Mouse (Mus musculus) hindbrain, embryonic 14.5 days (tissue): ENCODE results near the gene Rasa2. TPM values are rescaled to one million over a fixed set of nuclear protein-coding genes. Genes with fewer than 3 reads are reported as not detected.
"Not testable (repeated sequence)": the region's sequence is repeated elsewhere in the genome, so short reads cannot be mapped to it uniquely, and the experiment has no call there.

Experiments
- ATAC-seq: fragments of 200-750 bp; cut with Nextera tagmentation; 2 replicates; pipeline ENCODE4 v1.8.0; 2017; ENCODE audit warnings: moderate number of reproducible peaks, mild to moderate bottlenecking, moderate TSS enrichment, moderate library complexity; ENCODE audit not compliant: low FRiP score
- DNase-seq: peaks from one replicate; pipeline ENCODE4 v3.0.0-alpha.2; 2015; ENCODE audit warnings: low spot score
- H3K27ac ChIP-seq: fragments of 300-500 bp; sonication (generic); 2 replicates; pipeline ENCODE4 v1.5.1; 2014; ENCODE audit warnings: mild to moderate bottlenecking, moderate library complexity
- H3K27me3 ChIP-seq: fragments of 300-500 bp; sonication (generic); 2 replicates; pipeline ENCODE4 v1.6.1; 2014; ENCODE audit warnings: mild to moderate bottlenecking, low read length, mixed read lengths; ENCODE audit not compliant: control insufficient read depth, insufficient read depth
- H3K36me3 ChIP-seq: fragments of 300-500 bp; sonication (generic); replicated peaks from 2 replicates; pipeline ENCODE4 v1.6.1; 2014; ENCODE audit not compliant: control insufficient read depth, insufficient read depth
- H3K4me1 ChIP-seq: fragments of 300-500 bp; sonication (generic); replicated peaks from 2 replicates; pipeline ENCODE4 v1.6.1; 2014; ENCODE audit warnings: antibody characterized with exemption, low read length, mixed read lengths; ENCODE audit not compliant: control insufficient read depth, insufficient read depth
- H3K4me2 ChIP-seq: fragments of 300-500 bp; sonication (generic); replicated peaks from 2 replicates; pipeline ENCODE4 v1.6.1; 2014; ENCODE audit warnings: mild to moderate bottlenecking, moderate library complexity
- H3K4me3 ChIP-seq: fragments of 300-500 bp; sonication (generic); replicated peaks from 2 replicates; pipeline ENCODE4 v1.5.1; 2014; ENCODE audit warnings: mild to moderate bottlenecking, low read length
- H3K9ac ChIP-seq: fragments of 300-500 bp; sonication (generic); 2 replicates; pipeline ENCODE4 v1.6.1; 2014
- H3K9me3 ChIP-seq: fragments of 300-500 bp; sonication (generic); 2 replicates; pipeline ENCODE4 v1.6.1; 2016; ENCODE audit warnings: low read length; ENCODE audit not compliant: control insufficient read depth
- WGBS: fragments of 180-500 bp; shearing (Covaris S2); extraction: QIAGEN DNeasy Blood & Tissue Kit; methylation state at CpG from one replicate; pipeline ENCODE4 v1.1.7; 2014; 5-methylcytosine and 5-hydroxymethylcytosine counted together
- polyA plus RNA-seq: library from polyadenylated mRNA; unstranded; fragments of >200 nt; fragmentation: Nextera tagmentation; extraction: Ambion mirVana; gene quantifications from 2 replicates; pipeline ENCODE4 v1.2.1, GENCODE M21; 2014

The Rasa2 gene
- polyA plus RNA-seq, 1 experiment from 2014 or later, result 21.1 TPM

DNA sequence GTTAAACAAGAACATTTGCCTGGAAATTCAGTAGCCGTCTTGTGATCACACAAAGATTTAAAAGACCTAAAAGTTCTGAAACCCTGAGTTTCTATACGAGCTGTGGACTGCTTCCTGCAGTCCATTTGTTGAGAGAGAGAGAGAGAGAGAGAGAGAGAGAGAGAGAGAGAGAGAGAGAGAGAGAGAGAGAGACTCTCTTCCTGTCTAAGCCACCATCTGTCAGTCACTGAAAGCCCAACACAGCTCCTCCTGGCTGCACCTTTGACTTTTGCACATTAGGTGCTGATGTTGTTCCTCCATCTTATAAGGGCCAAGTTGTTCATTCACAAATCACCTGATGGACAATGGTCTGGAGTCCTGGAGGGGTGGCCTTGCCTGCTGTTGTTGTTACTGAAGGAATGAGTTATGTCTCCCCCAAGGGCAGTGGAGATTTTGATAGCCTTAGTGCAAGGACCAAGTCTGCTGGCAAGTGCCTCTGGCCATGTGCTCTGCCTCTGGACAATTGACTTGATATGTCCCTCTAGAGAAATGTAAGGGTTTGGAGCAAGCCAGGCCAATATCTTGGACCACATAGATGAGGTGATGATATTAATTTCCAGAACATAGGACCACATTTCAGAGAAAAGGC, 15.4 kb upstream of the Rasa2 start:
- DNase-seq (no peak), ATAC-seq (no peak)
- H3K9me3 ChIP-seq, result 0 out of 2 replicates have a peak, but pooled peaks cover 3% of the 10 kb centered on the region
- 67% methylated on average over 2 of the region's 2 CpGs for WGBS
- H3K4me1 ChIP-seq, result no peaks in the 10 kb centered on the region
- no peak overlapping the region for H3K4me3 ChIP-seq
- H3K27me3 ChIP-seq, result no peaks in the 10 kb centered on the region
- H3K36me3 ChIP-seq, result no peaks in the 10 kb centered on the region
- no peak overlapping the region for H3K9ac ChIP-seq
- no peak overlapping the region for H3K27ac ChIP-seq
- no peak overlapping the region for H3K4me2 ChIP-seq

DNA sequence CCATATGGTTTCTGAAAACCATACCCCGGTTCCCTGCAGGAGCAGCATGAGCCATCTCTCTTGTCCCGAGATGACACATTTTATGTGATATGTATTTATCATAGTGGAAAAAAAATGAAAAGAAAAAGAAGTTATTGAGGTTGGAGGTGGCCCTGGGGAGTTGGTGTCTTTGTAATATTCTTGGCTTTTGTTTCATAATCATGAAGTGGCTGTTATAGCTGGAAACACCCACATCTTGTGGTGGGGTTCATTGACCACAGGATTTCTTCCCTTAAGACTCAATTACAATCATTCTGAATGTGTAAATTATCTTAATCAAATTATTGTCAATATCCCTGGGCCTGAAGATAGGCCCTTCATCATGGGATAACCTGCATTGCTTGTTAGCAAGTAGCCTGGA, 13.4 kb upstream of the Rasa2 start:
- DNase-seq, result no peak
- H3K36me3 ChIP-seq, result no peaks in the 10 kb centered on the region
- H3K9ac ChIP-seq, result no peak overlapping the region
- no peak overlapping the region for H3K27ac ChIP-seq
- H3K4me3 ChIP-seq, result no peak overlapping the region
- H3K27me3 ChIP-seq, result no peaks in the 10 kb centered on the region
- H3K9me3 ChIP-seq, result 0 out of 2 replicates have a peak, but pooled peaks cover 3% of the 10 kb centered on the region
- ATAC-seq, result no peak
- no peaks in the 10 kb centered on the region for H3K4me1 ChIP-seq
- no peak overlapping the region for H3K4me2 ChIP-seq
- WGBS, result 82% methylated on average over 2 of the region's 2 CpGs

DNA sequence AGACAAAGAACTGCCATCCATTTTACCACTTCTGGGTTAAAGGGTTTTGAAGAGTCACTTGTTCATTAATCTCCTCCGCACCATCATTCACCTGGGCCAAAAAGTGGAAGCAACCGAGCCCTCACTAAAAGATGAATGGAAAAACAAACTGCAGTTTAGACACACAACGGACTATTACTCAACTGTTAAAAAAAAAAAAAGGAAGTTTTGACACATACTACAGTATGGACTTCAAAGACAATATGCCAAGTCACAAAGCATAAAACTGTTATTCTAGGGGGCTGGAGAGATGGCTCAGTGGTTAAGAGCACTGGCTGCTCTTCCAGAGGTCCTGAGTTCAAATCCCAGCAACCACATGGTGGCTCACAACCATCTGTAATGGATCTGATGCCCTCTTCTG, 12.6 kb upstream of the Rasa2 start:
- H3K36me3 ChIP-seq, H3K4me1 ChIP-seq, H3K27ac ChIP-seq, H3K27me3 ChIP-seq, H3K4me2 ChIP-seq, H3K9me3 ChIP-seq, H3K9ac ChIP-seq, ATAC-seq, H3K4me3 ChIP-seq, DNase-seq: not testable (repeated sequence)
- 92% methylated on average over 3 of the region's 3 CpGs for WGBS

DNA sequence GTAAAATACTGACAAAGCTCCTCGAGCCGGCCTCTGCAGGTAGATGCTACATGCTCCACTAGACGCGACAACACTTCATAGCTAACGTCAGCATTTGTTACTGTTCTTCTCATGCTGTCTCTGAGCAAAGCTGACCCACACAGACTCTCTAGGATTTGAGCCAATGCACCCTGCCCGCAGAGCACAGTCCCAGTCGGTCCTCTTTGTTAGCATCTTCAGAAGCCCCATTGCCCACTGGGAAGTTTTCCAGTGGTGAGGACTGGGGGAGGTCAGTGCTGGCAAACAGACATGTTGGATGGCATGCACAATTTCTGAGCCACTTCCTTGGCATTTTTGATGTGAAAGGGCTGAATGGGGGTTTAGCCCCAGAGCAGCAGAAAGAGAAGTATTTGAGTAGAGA, 8.0 kb upstream of the Rasa2 start:
- no peak for ATAC-seq
- Histone ChIP-seq H3K27me3 (no peaks in the 10 kb centered on the region), H3K9ac (no peak overlapping the region), H3K4me1 (no peaks in the 10 kb centered on the region), H3K4me2 (no peak overlapping the region), H3K36me3 (no peaks in the 10 kb centered on the region), H3K4me3 (no peak overlapping the region), H3K9me3 (0 out of 2 replicates have a peak, but pooled peaks cover 3% of the 10 kb centered on the region), H3K27ac (no peak overlapping the region)
- DNase-seq, result no peak
- WGBS, result 80% methylated on average over 7 of the region's 7 CpGs

DNA sequence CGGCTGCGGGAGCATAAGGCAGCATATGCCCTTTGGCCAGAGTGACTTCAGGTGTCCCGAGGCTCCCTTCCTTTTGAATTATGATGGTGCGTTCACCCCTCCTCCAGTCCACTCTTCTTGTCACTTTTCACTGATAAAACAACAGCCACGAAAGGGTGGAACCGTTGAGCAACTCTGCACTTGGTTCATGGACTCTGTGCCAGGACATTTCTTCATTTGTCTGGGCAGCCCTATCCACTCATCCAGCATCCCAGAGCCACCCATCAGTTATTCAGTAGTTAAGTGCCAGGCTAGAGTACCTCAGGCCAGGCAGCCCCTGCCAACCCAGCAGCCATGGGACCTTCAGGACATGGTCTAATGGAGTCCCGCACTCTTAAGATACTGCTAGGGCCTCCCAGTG, 7.1 kb upstream of the Rasa2 start:
- no peaks in the 10 kb centered on the region for H3K27me3 ChIP-seq
- WGBS, result 94% methylated on average over 7 of the region's 7 CpGs
- 0 out of 2 replicates have a peak, but pooled peaks cover 3% of the 10 kb centered on the region for H3K9me3 ChIP-seq
- ATAC-seq, result no peak
- no peaks in the 10 kb centered on the region for H3K36me3 ChIP-seq
- no peak for DNase-seq
- H3K4me2 ChIP-seq, result no peak overlapping the region
- H3K27ac ChIP-seq, result no peak overlapping the region
- H3K4me3 ChIP-seq, result no peak overlapping the region
- H3K9ac ChIP-seq, result no peak overlapping the region
- H3K4me1 ChIP-seq, result no peaks in the 10 kb centered on the region

DNA sequence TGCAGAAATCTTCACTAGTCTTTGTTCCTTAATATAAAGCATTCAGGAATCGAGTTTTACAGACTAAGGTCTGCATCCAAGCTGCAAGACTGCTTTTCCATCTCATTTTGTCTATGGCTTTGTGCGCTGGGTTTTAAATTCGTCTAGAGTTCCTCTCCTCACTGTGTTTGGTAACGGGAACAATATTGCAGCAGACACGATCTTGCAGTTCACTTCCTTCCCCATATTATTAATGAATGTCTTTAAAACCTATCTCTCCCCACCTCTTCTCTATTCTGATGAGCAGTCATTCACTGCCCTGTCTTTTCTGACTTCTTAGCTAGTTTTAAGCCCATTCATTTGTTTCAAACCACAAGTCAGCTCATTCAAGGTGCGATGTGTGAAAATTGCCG, 5.7 kb upstream of the Rasa2 start:
- Histone ChIP-seq H3K4me1 (no peaks in the 10 kb centered on the region), H3K36me3 (no peaks in the 10 kb centered on the region), H3K27me3 (no peaks in the 10 kb centered on the region), H3K9me3 (no peaks in the 10 kb centered on the region), H3K4me3 (no peak overlapping the region), H3K27ac (no peak overlapping the region), H3K4me2 (no peak overlapping the region), H3K9ac (no peak overlapping the region)
- no peak for ATAC-seq
- DNase-seq, result no peak
- 72% methylated on average over 7 of the region's 7 CpGs for WGBS

DNA sequence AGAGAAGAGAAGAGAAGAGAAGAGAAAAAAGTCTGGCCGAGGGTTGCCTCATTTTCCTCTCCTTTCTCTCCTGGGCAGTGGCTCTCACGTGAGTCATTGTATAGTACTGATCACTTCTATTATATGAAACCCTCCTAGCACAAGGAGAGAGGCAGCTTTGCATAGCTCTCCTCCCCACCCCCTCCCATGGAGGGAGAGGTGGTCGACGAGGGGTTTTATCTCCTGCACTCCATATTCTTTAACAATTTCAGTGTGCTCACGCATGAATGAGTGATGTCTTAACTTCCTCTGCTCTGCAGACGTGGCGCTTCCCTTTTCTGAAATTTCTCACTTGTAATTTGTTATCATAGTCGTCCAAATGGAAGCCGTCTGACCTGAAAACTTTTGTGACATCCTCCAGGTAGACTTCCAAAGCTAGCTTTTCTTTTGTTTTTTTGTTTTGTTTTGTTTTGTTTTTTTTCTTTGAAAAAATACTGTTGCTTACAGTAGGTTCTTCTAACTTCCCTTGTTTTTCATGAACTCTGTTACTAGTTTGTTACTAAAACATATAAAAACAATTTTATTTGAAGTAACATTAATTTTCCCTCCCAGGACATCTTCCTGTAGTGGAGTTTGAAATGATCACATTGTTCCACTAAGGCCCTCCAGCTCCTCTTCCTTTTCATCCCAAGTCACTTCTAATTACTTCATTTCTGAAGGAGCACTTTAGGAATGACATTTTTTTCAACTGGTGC, 5.2 kb upstream of the Rasa2 start:
- H3K27ac ChIP-seq, result no peak overlapping the region
- no peak for DNase-seq
- no peak overlapping the region for H3K4me3 ChIP-seq
- H3K4me1 ChIP-seq, result no peaks in the 10 kb centered on the region
- H3K9me3 ChIP-seq, result no peaks in the 10 kb centered on the region
- ATAC-seq, result no peak
- no peak overlapping the region for H3K9ac ChIP-seq
- H3K4me2 ChIP-seq, result no peak overlapping the region
- H3K36me3 ChIP-seq, result no peaks in the 10 kb centered on the region
- H3K27me3 ChIP-seq, result no peaks in the 10 kb centered on the region
- 56% methylated on average over 9 of the region's 9 CpGs for WGBS

DNA sequence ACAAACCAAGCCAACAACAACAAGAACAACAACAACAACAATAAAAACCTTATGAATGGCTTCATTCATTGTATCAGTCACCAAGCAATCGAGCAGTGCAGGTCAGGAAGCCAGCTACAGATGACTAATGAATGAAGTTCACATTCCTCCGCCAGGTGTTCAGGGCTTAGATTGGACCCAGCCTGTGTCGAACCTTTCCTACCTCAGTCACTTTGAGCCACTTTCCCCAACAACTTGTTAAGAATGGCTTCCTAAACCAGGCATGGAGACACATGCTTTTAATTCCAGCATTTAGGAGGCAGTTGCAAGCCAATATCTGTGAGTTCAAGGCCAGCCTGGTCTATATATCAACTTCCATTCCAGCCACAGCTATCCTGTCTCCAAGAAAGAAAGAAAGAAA, 4.5 kb upstream of the Rasa2 start:
- no peak for ATAC-seq
- 89% methylated on average over 3 of the region's 3 CpGs for WGBS
- Histone ChIP-seq H3K27ac (no peak overlapping the region), H3K36me3 (no peaks in the 10 kb centered on the region), H3K4me1 (no peaks in the 10 kb centered on the region), H3K27me3 (no peaks in the 10 kb centered on the region), H3K4me2 (no peak overlapping the region), H3K9me3 (no peaks in the 10 kb centered on the region), H3K4me3 (no peak overlapping the region), H3K9ac (no peak overlapping the region)
- no peak for DNase-seq

DNA sequence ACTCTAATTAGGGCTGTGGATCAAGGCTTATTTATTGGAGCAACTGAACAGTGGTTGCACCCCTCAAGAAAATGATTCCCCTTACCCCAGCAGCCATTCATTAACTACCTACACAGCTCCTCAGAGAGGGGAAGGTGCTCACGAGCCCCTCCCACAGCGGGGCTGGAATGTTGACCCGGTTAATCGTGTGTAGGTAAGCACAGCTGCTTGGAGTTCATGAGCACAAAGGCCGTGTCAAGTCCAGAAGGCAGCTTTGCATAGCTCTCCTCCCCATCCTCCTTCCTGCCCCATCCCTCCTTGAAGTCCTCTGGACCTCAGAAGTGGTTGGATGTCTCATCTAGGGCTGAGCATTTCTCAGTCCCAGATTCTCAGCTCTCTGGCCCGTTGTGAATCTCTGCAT, 3.8 kb upstream of the Rasa2 start:
- no peaks in the 10 kb centered on the region for H3K9me3 ChIP-seq
- H3K9ac ChIP-seq, result no peak overlapping the region
- no peak overlapping the region for H3K27ac ChIP-seq
- no peaks in the 10 kb centered on the region for H3K36me3 ChIP-seq
- H3K27me3 ChIP-seq, result no peaks in the 10 kb centered on the region
- 0 out of 2 replicates have a peak, but pooled peaks cover under 1% of the 10 kb centered on the region for H3K4me1 ChIP-seq
- H3K4me2 ChIP-seq, result no peak overlapping the region
- ATAC-seq (no peak), DNase-seq (no peak)
- no peak overlapping the region for H3K4me3 ChIP-seq
- 80% methylated on average over 6 of the region's 6 CpGs for WGBS
